Mouse (Mus musculus): ENCODE results near the gene Gnb5.

The Gnb5 gene

DNA sequence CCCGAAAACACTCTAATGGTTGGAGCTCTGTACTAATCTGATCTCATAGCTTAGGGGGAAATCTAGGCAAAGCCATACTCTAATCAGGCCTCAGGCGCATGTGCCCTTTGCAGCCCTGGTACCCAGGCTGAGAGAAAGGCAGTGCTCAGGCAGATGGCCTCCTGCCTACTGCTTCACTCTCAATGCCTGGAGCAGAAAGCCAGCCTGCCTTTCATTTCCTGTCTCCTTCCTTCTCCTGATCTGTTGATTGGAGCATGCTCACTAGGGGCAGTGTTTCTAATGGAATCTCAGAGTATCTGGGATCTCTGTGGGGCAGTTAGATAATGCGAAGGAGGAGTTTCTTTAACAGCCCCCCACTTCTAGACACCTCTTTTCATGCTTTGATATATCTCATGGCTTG is 13.3 kb downstream of the Gnb5 start:
- no peak for TF ChIP-seq GATA4 (IDR thresholded peaks at IDR 0.05; ENCODE audit: insufficient replicate concordance, low read length)

- TF ChIP-seq GATA4 (IDR thresholded peaks at IDR 0.05; ENCODE audit: insufficient replicate concordance, low read length), result no peak
These were observed 16.2 kb downstream of the Gnb5 start for GRCm38 (mm10) chr9:75322099-75322885.

- no peak for TF ChIP-seq GATA4 (IDR thresholded peaks at IDR 0.05; ENCODE audit: insufficient replicate concordance, low read length)
These were observed 22.0 kb downstream of the Gnb5 start for GRCm38 (mm10) chr9:75328047-75328446.

DNA sequence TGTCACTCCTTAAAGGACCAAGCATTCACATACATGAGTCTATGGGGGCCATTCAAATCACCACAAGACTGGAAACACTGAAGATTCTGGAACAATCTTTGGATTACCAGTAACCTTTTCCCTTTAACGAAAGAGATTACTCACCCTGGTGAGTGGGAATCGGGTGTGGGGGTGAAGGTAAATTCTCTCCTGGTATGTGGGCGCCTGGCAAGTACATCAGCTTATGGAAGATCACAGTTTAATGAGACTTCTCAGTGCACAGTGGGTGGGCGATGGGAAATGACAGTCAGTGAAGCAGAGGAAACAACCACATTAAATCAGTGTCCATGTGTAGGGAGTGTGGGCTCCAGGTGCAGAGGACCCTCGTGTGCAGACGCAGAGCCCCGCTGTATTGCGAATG is 24.7 kb downstream of the Gnb5 start:
- no peak for TF ChIP-seq GATA4 (IDR thresholded peaks at IDR 0.05; ENCODE audit: insufficient replicate concordance, low read length)

DNA sequence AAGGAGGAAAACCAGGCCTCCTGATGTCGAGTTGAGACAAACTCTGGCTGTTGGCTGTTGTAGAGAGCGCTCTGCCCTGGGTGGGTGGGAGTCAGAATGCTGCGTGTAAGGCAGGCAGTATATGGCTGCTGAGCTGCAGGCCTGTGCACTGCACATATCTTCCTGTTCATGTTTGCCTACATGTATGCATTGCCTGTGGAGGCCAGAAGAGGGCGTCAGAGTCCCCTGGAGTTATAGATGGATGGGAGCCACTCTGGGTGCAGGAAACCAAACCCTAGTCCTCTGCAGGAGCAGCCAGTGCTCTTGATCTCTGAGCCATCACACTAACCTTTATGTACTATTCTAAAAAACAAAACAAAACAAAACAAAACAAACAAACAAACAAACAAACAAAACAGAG is 28.4 kb downstream of the Gnb5 start:
- TF ChIP-seq GATA4 (IDR thresholded peaks at IDR 0.05; ENCODE audit: insufficient replicate concordance, low read length), result no peak

DNA sequence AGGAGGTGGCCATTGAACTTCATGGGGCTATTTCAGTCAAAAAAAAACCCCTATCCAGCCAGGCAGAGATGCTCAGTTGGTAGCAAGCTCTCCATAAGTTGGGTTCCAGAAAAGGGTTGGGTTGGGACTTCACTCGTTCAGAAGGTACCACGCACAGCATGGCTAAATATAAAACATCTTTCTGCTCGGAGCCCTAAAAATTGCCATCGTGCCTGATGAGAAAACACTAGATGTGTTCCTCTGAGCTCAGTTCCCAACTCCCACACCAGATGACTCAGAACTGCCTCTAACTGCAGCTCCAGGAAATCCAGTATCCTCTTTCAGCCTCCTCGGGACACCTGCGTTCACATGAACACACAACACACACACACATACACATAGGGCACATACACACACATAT is 31.9 kb downstream of the Gnb5 start:
- TF ChIP-seq GATA4 (IDR thresholded peaks at IDR 0.05; ENCODE audit: insufficient replicate concordance, low read length), result no peak

- no peak for TF ChIP-seq GATA4 (IDR thresholded peaks at IDR 0.05; ENCODE audit: insufficient replicate concordance, low read length)
These were observed 36.3 kb downstream of the Gnb5 start for GRCm38 (mm10) chr9:75342433-75342832.

- no peak for TF ChIP-seq GATA4 (IDR thresholded peaks at IDR 0.05; ENCODE audit: insufficient replicate concordance, low read length)
These were observed 41.4 kb downstream of the Gnb5 start, which contains the start of gene Bcl2l10 for GRCm38 (mm10) chr9:75347458-75347857. Gene Bcl2l10 (plus strand): TSS chr9:75347758.

DNA sequence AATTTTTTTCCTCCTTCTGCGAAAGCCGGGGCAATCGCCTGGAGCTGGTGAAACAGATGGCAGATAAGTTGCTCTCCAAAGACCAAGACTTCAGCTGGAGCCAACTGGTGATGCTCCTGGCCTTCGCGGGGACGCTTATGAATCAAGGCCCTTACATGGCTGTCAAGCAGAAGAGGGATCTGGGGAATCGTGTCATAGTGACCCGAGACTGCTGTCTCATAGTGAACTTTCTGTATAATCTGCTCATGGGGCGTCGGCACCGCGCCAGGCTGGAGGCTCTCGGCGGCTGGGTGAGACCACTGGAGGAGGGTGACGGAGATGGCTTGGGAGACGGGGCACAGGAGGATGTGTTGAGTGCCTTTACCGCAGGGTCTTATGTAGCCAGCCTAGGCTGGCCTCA is 42.0 kb downstream of the Gnb5 start:
- no peak for TF ChIP-seq GATA4 (IDR thresholded peaks at IDR 0.05; ENCODE audit: insufficient replicate concordance, low read length)

GRCm38 (mm10) chr9:75348641-75349040 is 42.6 kb downstream of the Gnb5 start:
- no peak for TF ChIP-seq GATA4 (IDR thresholded peaks at IDR 0.05; ENCODE audit: insufficient replicate concordance, low read length)

GRCm38 (mm10) chr9:75353094-75353493 is 47.0 kb downstream of the Gnb5 start:
- no peak for TF ChIP-seq GATA4 (IDR thresholded peaks at IDR 0.05; ENCODE audit: insufficient replicate concordance, low read length)

DNA sequence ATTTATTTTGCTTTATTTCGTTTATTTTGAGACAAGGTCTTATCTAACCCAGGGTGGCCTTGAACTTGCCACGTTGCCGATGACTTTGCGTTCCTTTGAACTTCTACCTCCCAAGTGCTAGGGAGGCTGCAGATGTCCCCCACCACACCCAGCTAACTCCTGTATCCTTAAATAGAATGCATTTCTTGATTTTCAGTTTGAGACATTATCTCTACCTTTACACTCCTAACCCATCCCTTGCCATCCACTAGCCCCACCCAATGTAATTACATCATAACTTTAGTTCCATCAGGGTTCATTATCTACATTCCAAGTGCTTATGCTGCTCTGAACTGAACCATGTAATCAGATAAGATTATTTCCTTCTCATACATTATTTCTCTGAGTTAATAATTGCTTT is 49.7 kb downstream of the Gnb5 start:
- TF ChIP-seq GATA4 (IDR thresholded peaks at IDR 0.05; ENCODE audit: insufficient replicate concordance, low read length), result no peak

- no peak for TF ChIP-seq GATA4 (IDR thresholded peaks at IDR 0.05; ENCODE audit: insufficient replicate concordance, low read length)
These were observed 51.1 kb downstream of the Gnb5 start for GRCm38 (mm10) chr9:75357087-75357654.

DNA sequence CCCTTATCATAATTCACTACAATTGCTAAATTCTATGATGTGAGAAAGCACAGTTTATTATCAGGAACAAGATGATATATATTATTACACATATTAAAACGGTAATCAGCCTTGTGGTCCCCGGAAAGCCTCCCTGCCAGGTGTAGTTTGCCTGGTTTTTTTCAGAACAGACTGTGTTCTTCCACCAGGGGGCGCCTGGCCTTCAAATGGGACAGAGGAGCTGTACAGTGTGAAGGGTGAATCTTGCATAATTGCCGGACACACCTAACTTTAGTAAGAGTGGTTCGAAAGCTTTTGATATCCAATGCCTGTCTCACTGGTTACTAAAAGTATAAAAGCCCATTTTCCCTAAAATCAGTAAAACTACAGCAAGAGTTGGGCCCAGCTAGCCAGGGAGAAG is 55.6 kb downstream of the Gnb5 start:
- TF ChIP-seq GATA4 (IDR thresholded peaks at IDR 0.05; ENCODE audit: insufficient replicate concordance, low read length), result no peak

- TF ChIP-seq GATA4 (IDR thresholded peaks at IDR 0.05; ENCODE audit: insufficient replicate concordance, low read length), result no peak
These were observed 56.1 kb downstream of the Gnb5 start for GRCm38 (mm10) chr9:75362201-75362600.

DNA sequence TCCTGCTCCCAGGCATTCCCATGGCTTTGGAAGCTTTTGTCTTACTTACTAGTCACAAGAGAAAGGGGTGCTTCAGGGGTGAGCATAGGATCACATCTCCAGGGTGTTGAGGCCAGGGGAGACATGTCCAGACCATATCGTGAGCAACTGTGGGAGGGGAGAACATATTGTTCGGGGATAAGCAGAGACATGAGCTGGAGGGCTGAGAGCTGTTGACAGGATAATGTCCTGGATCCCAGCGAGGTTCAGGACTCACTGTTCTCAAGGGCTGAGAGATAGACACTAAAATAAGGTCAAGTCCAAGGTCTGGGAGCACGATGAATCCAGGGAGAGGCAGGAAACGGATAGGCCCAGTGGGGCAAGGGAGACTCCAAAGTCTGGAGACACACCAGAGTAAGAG is 56.9 kb downstream of the Gnb5 start:
- no peak for TF ChIP-seq GATA4 (IDR thresholded peaks at IDR 0.05; ENCODE audit: insufficient replicate concordance, low read length)

- TF ChIP-seq GATA4 (IDR thresholded peaks at IDR 0.05; ENCODE audit: insufficient replicate concordance, low read length), result no peak
These were observed 59.1 kb downstream of the Gnb5 start for GRCm38 (mm10) chr9:75365195-75365594.

All from liver, adult (tissue).